Mouse (Mus musculus) adrenal gland, postnatal 4 days (tissue): ENCODE measurements around the gene Tspan15. TPM values are rescaled to one million over a fixed set of nuclear protein-coding genes. Genes with fewer than 3 reads are reported as not detected.

Source experiments
- microRNA-seq: library from miRNA; unstranded; fragments of <30 nt; microRNA quantifications from one replicate; pipeline ENCODE4 v1.2.0, GENCODE M21; 2021
- total RNA-seq, 2 experiments: library from RNA; stranded (reverse); gene quantifications; 2 replicates each; pipeline ENCODE4 v1.2.3; 2021

Gene Tspan15
- total RNA-seq, 2 experiments from 2014 or later: 29.4 to 37.0 TPM

Small RNAs within 50 kb of the gene (microRNA-seq; reads per million reads assigned to microRNA genes)
- gene Mir7662: 1.1 reads per million

Other genes starting within 250 kb of the Tspan15 start
- not detected for gene Neurog3, start 98.2 kb downstream of the Tspan15 start, total RNA-seq
- gene Fam241b, start 87.3 kb downstream of the Tspan15 start, total RNA-seq: 1 to 10 TPM; 5.2 to 6.0 TPM
- 10 to 100 TPM; 18.6 to 18.7 TPM for gene Tacr2, start 21.2 kb upstream of the Tspan15 start, total RNA-seq
- gene Hk1, start 148.7 kb upstream of the Tspan15 start, total RNA-seq: 10 to 100 TPM; 36.0 to 49.8 TPM
- 1 to 10 TPM in 1 of 2 experiments, not detected in 1; 1.4 TPM for gene Hkdc1, start 191.2 kb upstream of the Tspan15 start, total RNA-seq
- gene 4930507D05Rik, start 218.2 kb upstream of the Tspan15 start, total RNA-seq: under 1 TPM; 0.48 to 0.78 TPM
- gene Supv3l1, start 218.5 kb upstream of the Tspan15 start, total RNA-seq: 10 to 100 TPM; 31.5 to 36.5 TPM